Mouse (Mus musculus) spleen, postnatal 10 days (tissue): ENCODE data around the gene Shf.
"Not testable (repeated sequence)": the region's sequence is repeated elsewhere in the genome, so short reads cannot be mapped to it uniquely, and the experiment has no call there.

Experiments
- DNase-seq, 2 experiments: peaks; one replicate each; pipeline ENCODE4 v3.0.0; 2021 to 2022; ENCODE audit warnings: low spot score in 2 of 2

Gene Shf

DNA sequence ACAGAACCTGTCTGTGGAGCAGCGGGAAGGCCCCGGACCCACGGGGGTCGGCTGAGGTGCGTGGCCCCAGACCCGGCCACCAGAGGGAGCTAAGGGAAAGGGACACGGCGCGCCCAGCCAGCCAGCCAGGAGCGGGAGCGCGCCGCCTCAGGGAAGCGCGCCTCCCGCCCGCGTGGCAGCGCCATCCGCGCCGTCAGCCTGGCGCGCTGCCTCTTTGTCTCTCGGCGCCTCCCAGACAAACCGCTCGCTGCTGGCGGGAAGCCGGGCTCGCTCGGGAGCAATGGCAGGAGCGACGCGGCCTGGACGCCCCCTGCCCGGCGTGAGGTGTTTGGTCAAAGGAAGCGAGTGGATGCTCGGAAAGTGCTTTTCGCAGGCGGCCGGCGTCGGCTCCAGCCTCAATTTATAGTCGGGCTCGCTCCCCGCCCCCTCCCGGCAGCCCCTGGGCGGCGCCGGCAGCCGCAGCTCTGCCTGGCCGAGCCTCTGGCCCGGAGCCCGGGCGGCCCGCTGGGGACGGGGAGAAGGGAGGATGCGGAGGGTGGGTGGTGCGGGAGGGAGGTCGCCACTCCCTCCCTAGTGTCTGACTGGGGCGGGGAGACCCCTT, 20.3 kb downstream of the Shf start:
- peak; percentile 85 to 90 for DNase-seq

DNA sequence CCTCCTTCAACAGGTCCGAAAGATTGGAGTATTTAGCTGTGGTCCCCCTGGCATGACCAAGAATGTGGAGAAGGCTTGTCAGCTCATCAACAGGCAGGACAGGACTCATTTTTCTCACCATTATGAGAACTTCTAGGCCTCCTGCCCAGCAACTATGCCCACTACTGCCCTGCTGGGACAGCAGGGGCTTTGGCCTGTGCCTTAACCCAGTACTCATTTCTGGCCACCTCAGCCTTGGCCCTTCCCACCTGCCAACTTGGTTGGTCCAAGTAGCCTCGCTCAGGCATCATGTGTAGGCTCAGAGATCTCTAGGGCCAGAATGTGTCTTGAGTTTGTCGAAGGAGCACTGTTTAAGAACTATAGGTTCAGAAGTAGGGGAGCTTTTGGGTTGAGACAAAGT, 21.7 kb downstream of the Shf start:
- no peak for DNase-seq

DNA sequence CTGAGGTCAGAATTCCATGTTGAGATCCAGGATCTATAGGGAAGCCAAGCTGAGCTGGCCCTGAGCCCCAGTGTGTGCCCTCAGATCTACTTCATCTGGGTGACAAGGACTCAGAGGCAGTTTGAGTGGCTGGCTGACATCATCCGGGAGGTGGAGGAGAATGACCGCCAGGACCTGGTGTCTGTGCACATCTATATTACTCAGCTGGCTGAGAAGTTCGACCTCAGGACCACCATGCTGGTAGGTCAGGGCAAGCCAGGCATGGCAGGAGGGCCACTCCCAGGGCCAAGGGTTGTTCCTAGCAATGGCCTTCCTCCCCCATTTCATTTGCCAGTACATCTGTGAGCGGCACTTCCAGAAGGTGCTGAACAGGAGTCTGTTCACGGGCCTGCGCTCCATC, 22.8 kb downstream of the Shf start:
- DNase-seq: not testable (repeated sequence)

DNA sequence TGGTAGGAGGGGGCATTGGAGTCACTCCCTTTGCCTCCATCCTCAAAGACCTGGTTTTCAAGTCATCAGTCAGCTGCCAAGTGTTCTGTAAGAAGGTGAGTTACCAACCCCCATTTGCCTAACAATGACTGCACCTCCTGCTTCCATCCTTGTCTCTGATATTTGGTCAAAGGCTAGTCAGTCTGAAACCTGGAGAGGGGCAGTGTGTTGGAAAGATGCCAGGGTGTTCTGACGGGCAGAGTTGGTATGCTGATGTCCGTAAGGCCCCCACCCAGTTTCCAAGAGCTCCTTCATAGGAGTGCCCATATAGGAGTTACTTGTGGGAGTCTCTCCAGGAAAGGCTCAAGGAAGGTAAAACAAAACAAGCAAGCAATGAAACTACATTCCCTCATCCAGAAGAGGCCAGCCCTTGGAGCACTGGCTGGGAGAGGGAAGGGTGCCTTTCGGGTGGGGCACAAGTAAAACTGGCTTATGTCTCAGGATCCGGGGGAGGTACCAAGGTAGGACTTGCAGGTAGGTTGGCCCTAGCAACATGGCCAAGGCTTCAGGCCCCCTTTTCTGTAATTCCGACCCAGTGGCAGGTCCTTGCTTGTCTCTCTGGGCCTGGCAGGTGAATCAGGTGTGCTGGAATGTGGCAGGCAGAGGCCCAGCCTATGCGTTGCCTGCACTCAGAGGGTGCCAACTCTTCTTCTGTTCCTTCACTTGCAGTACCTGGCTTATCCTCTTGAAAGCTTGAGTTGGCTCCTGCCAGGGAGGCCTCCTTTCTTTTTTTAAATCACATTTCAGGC, 23.7 kb downstream of the Shf start:
- DNase-seq: no peak

DNA sequence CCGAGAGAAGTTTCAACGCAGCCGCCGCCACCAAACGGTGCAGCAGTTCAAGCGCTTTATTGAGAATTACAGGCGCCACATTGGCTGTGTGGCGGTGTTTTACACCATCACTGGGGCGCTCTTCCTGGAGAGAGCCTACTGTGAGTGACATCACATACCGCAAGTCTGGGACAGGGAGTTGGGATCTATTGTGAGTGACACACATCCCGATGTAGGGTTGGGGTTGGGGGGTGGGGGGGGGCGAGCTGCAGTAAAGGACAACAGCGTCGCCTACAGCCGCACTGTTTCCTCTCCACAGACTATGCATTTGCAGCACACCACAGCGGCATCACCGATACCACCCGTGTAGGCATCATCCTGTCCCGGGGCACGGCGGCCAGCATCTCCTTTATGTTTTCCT, 31.7 kb downstream of the Shf start:
- DNase-seq: no peak

DNA sequence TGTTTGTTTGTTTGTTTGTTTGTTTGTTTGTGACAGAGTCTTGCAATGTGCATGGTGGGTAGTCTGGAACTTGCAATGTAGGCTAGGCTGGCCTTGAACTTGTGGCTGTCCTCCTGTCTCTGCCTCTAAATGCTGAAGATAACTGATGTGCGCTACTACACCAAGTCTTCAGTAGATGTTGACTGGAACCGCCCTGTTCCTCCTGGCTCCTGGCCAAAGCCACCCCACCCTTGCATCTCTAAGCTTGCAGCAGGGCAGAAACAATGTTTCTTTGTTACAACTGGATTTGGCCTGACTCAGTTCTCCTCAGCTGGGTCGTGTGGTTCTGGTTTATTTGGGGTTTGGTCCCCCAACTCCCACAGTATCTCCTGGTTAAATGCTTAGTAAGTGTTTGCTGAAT, 34.8 kb downstream of the Shf start:
- peak in 1 of 2 experiments; percentile 59 for DNase-seq

DNA sequence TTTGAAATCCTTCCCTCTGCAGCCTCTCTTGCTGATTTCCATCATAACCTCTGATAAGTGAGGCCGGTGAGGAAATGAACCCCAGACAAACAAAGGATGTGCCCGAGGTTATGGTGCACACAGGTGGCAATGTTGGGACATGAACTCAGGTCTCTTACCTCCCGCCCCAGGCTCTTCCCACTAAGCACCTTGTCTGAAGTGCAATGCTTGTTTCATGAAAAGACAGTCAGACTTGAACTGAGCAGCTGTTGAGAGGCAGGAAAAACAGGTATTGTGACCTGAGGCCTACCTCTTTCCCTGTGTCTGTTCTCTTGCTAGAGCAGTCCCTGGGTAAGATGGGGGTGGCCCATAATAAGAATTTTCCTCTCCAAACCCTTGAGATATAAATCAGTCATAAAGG, 36.7 kb downstream of the Shf start:
- no peak for DNase-seq

DNA sequence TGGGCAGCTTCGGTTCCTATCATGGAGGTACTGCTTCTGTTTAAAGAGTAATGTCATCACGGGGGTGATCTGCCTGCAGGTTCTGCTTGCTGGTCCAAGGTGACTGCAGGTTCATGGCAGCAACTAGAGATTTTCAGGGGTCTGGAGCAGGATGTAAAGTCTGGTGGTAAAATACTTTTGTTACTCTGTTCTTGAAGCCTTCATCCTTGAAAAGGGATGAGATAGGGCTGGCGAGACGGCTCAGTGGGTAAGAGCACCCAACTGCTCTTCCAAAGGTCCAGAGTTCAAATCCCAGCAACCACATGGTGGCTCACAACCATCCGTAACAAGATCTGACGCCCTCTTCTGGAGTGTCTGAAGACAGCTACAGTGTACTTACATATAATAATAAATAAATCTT, 38.6 kb downstream of the Shf start:
- DNase-seq: not testable (repeated sequence)

DNA sequence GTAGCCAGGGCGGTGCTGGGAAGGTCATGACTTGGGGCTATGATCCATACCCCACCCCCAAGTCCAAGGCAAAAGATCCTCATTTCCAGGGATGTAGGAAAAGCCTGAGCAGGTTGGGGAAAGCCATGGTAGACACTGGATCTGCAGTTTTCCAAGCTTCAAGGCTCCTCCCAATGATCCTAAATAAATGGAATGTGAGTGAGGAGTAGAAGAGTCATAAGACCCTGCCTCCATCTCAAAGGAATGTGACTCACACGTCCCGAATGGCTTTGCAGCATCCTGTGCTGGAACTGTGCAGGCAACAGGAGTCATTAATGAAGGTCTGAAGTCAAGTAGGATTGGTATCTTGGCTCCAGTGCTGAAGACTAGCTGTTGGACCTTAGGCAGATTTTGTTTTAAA, 41.0 kb downstream of the Shf start:
- no peak for DNase-seq

DNA sequence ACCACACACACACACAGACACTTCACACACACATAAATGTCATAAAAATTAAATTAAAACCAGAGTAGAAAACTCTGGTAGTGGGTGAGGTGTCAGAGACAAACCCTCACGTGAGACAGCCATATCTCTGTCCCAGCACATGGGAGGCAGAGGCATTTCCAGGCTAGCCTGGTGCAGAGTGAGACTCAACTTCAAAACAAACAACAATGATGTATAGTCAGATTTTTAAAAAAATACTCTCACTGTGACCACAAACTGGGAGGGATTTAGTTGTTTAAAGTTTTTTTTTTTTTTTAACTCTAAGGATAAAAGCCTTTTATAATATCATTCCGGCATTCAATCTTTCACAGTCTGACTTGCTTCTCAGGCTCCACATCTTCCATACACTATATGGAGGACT, 43.6 kb downstream of the Shf start:
- DNase-seq: no peak

DNA sequence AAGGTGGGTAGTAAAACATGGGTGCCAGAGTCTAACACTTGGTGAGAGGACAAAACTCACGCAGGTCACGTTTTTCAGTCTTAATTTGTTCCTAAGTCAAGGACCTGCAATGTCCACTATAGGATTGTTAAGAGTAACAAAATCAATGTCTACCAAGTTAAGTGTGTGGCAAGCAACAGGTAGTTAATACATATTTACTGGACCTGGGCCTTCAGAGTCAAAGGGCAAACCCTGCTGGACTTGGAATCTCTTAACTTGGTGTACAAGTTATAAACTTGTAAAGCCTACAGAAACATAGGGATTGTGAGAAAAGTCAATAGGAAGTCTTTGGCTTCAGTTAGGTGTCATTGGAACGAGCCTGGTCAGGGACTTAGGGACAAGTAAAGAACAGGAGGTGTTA, 44.4 kb downstream of the Shf start:
- DNase-seq: no peak

DNA sequence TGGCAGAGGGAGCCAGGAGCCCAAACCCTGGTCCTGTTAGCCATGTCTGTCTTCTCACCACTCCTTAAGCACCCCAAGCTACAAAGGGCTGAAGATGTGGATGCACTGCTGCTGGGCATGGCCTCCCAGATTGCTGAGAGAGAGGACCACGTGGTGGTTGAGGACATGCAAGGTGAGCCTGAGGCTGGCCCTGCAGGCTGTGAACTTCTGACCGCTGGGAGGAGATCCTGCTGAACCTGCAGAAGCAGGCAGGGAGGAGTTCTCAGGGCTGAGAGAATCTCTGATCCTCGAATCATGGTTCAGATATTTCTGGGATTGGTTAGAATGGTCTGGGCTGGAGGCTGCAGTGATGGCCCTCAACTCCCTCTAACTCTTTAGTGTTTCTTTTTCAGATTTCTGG, 45.0 kb downstream of the Shf start:
- DNase-seq: no peak

DNA sequence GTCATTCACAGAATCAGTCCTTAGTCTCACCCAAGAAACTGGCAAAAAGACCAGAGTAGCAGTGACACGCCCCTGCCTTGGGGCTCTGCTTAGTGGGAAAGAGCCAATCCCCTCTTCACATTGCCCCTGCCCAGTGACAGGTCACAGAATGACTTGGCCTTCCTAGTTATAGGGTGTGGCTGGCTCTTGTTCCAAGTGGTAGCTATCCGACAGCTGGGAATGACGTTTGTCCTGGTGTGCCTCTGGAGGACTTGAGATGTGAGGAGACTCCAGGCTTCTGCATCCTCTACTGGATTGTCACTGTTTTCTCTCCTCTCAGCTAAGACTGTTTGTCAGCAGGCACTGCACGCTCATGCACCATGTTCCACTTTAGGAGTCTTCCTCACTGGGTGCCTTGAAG, 51.6 kb downstream of the Shf start:
- DNase-seq: no peak

DNA sequence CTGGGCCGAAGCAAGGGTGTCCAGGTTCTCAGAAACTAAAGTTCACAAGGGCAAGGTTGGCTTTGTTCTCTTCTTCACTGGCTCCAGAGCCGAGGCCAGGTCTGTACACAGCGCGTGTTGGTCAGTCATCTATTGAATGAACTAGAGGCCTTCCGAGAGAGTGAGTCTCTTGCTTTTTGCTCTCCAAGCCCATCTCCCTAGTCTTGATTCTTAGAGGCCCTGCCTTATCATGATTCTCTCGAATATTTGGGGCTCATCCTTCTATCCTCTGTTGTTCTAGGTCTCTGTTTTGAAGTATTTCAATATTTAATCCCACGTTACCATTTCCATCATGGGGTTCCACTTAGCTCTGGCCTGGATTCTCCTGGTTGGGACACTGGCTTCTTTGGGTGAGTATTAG, 53.6 kb downstream of the Shf start, which contains the start of gene Duox1:
TSS of gene Duox1 (plus strand) at position 301 of the 400 bp plus-strand sequence.
- no peak for DNase-seq

DNA sequence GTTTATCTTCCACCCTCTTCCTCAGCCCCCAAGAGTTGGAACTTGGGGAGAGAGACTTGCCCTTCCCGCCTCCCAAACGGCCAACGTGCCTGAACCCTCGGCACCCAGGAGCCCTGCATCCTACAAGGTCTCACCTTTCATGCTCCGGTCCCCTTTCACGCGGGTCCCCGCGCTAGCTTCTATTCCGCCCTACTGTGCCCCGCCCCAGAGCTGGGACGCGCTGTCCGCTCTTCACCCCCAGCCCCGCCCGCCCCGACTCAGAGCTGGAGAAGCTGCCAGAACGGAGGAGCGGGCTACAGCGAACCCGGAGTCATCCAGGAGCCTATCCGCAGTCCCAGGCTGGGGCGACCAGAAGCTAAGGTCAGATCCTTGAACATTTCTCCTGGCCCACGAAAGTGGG, 55.4 kb downstream of the Shf start, which contains the start of gene Duoxa1:
TSS of gene Duoxa1 (minus strand) at position 195 of the 400 bp plus-strand sequence.
- no peak for DNase-seq

DNA sequence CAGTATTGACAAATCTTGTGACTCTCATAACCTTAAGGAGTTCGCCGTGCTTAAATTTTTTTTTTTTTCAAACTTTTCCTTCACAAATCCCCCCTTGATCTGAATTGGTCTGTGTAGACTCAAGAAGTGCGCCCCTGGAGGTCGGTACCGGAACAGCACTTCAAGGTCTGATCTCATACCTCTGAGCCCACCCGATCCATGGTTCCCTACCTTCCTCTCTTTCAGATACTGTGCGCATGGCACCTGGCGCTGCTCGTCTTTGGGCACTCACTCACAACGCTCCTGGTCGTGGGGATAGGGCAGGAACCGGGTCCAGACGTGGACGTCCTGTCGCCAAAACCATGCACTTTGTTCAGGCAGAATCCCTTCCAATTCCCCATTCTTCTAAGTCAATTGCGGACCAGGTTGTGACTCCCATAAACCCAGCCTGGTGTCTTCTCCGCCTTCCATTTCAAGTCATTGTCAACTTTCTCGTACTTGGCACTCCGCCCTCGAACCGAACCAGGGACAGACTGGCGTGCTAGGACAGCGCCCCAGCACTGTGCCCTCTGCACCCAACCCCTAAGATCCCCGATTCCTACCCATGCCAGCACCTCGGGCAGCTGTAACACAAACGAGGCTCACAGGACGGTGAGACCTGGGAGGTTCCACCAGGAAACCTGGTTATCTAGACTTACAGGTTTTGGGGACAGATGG, 56.1 kb downstream of the Shf start:
- DNase-seq: peak; percentile 54 to 81

DNA sequence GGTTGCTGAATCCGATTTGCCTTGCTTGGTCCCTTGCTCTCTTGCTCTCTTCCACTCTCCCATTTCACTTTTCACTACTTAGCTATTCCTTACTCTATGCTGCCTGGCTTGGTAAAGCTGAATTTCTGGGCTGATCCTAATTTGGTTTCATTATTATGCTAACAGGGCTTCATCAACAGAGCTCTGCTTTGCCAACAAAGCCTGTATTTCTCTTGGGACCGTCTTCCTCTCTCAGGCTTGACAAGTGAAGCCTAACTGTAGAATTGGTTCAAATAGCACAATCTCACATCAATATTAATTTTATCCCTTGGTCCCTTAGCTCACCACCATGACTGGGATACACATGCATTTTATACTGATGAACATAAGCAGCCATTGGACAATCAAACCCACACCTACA, 57.4 kb downstream of the Shf start:
- no peak for DNase-seq

DNA sequence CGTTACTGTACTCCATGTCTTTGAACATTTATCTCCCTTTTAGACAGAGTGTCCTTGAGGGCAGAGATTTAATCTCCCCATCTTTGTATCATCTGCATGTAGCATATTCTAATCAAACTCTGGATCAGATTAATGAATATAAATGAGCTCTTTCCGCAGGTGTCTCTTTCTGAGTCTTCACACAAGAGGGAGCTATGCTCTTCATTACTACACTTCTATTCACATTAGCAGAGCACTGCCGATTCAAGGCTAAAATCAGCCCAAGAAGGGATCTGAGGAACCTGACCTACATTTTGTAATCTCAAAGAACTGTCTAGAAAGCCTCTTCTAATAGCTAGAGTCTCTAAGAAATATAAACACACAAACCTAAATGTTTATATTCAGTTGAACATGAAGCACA, 59.3 kb downstream of the Shf start:
- DNase-seq: no peak

DNA sequence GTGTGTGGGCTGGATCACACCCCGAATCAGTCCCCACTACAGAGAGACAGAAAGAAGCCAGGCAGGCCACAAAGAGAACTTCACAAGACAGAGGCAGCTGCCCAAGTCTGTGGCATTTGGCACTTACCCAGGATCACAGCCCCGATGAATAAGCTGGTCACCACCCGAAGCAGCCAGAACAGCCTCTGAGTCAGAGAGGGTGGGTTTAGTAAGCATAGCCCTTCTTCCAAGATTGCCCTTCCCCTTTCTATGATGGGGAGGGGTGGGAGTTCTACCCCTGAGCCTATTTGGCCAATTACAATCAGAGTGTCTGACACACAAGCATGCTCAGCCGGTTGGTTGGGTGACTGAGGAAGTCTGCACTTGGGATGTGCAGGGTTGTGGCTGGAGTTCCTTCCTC, 62.8 kb downstream of the Shf start:
- DNase-seq: no peak

DNA sequence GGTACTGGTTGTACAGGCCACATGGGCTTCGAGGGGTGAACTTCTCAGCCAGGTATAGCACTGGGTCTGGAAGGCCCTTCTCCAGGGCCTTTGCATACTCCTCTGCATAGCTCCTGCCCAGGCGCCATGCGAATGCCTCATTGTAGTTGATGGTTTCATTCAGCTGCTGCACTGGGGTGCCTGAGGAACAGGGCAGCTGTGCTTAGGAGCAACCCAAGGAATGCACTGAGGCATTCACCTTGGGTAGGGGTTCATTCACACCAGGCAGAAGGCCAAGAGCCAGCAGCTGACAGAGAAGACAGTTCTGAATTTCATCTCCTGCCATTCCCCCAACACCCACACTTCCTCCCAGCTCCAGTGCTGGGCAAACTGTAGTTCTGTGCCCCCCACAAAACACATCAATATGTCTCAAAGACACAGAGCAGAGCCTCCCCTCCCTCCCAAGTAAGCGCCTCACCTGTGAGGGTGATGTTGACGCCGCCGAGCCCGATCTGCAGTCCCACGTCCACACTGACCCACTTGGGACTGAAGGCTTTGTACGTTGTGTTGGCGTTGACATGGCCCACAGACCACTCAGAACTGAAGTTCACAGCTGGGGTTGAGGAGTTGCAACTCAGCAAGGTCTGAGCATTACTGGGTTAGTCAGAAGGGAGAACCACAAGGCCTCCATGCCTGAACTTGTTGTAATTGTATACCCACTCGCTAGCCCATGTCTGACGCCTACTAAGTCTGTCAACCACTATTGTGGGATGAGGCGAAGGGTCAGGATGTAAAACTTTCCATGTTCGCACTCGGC, 63.7 kb downstream of the Shf start:
- DNase-seq: no peak

DNA sequence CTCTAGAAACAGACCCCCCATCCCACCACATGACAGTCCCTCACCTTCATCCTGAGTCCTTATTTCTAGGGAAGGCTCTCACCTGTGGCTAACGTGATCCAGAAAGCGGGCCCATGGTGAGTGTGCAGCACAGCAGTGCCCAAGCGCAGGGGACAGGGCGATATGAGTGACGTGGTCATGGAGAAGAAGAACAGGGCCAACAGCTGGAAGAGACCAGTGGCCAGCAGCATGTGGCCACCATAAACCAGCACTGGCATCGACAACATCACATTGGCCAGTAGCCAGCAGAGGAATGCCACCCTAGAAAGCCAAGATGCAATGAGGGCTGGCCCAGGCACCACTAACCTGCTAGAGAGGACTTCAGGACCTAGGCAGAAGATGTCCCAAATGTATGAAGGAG, 64.4 kb downstream of the Shf start:
- DNase-seq: no peak
